Mouse (Mus musculus) ovary, postnatal 14 days (tissue): ENCODE results near the gene Btbd35f21.
"Not testable (repeated sequence)": the region's sequence is repeated elsewhere in the genome, so short reads cannot be mapped to it uniquely, and the experiment has no call there.

Experiments
- DNase-seq: peaks from one replicate; pipeline ENCODE4 v3.0.0; 2022; ENCODE audit warnings: low spot score

Btbd35f21 gene

GRCm38 (mm10) chrX:32725809-32726208 is at the start of gene Btbd35f21:
Btbd35f21 (plus strand) TSS chrX:32726109.
- not testable (repeated sequence) for DNase-seq
